Mouse (Mus musculus) midbrain, embryonic 15.5 days (tissue): ENCODE results near the gene Adcy7. TPM values are rescaled to one million over a fixed set of nuclear protein-coding genes. Genes with fewer than 3 reads are reported as not detected.
A peak's percentile ranks its signal among the peaks of the same experiment; 100 is the strongest.

Source experiments
- ATAC-seq: fragments of 200-750 bp; cut with Nextera tagmentation; replicated peaks from 2 replicates; pipeline ENCODE4 v1.8.0; 2017; ENCODE audit warnings: moderate TSS enrichment
- H3K27ac ChIP-seq: fragments of 300-500 bp; sonication (generic); 2 replicates; pipeline ENCODE4 v1.5.1; 2015; ENCODE audit warnings: mild to moderate bottlenecking, inconsistent platforms
- H3K27me3 ChIP-seq: fragments of 300-500 bp; sonication (generic); replicated peaks from 2 replicates; pipeline ENCODE4 v1.6.1; 2015; ENCODE audit warnings: inconsistent platforms
- H3K36me3 ChIP-seq: fragments of 300-500 bp; sonication (generic); replicated peaks from 2 replicates; pipeline ENCODE4 v1.6.1; 2015; ENCODE audit warnings: inconsistent platforms
- H3K4me1 ChIP-seq: fragments of 300-500 bp; sonication (generic); 2 replicates; pipeline ENCODE4 v1.6.1; 2015; ENCODE audit warnings: inconsistent platforms
- H3K4me2 ChIP-seq: fragments of 300-500 bp; sonication (generic); 2 replicates; pipeline ENCODE4 v1.6.1; 2015; ENCODE audit warnings: inconsistent platforms, mild to moderate bottlenecking, moderate library complexity
- H3K4me3 ChIP-seq: fragments of 300-500 bp; sonication (generic); 2 replicates; pipeline ENCODE4 v1.5.1; 2015; ENCODE audit warnings: mild to moderate bottlenecking, inconsistent platforms
- H3K9ac ChIP-seq: fragments of 300-500 bp; sonication (generic); 2 replicates; pipeline ENCODE4 v1.6.1; 2015; ENCODE audit warnings: mild to moderate bottlenecking, inconsistent platforms
- H3K9me3 ChIP-seq: fragments of 300-500 bp; sonication (generic); 2 replicates; pipeline ENCODE4 v1.6.1; 2016; ENCODE audit warnings: inconsistent platforms
- WGBS: fragments of 180-500 bp; shearing (Covaris S2); methylation state at CpG from one replicate; pipeline ENCODE4 v1.1.7; 2015; ENCODE audit warnings: mixed read lengths; 5-methylcytosine and 5-hydroxymethylcytosine counted together
- polyA plus RNA-seq: library from polyadenylated mRNA; unstranded; fragments of >200 nt; fragmentation: Nextera tagmentation; extraction: Ambion mirVana; gene quantifications from 2 replicates; pipeline ENCODE4 v1.2.1, GENCODE M21; 2015

Gene Adcy7
- polyA plus RNA-seq, 1 experiment from 2014 or later: 4.3 TPM

DNA sequence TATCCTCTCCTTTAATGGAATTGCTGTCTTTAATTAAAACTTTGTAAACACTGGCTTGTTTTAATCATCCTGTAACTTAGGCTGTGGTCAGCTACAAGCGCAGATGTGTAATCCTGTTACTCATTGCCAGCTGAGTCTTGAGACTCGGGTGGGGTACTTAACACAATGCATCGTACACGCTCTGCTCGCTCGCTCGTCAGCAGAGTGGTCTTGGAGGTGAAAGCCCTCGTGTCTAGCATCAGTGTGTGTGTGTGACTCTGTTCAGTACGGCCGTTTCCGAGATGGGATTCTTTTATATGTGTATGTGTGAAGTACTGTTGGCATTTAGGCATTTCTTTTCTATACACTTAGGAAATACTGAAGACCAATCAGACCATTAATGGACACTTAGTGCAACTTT, 13.7 kb upstream of the Adcy7 start:
- no peak for ATAC-seq
- 49% methylated on average over 11 of the region's 11 CpGs for WGBS
- 0 out of 2 replicates have a peak, but pooled peaks cover 4% of the 10 kb centered on the region for H3K36me3 ChIP-seq

DNA sequence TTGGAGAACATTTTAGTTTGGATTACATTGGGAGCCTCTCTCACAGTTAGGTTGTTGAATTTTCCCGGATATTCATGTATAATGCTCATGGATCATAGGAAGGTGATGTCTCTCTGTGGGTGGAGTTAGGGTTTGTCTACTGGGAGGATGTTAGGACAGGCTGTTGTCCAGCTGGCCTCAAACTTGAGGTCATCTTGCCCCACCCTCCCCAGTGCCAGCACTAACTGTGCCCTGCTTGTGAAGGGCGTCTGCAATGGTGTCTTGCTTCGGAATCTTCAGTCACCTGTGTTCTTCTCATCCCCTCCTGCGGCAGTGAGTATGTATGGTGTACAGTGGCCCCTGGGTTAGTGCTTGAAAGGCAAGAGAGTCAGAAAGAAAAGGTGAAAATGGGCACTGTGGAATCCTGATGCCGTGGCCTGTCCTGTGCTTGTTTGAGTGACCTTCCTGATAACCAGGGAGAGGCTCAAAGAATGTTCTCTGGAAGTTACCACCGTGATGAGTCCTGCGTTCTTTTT, 11.7 kb upstream of the Adcy7 start:
- H3K4me3 ChIP-seq: no peak overlapping the region
- no peak overlapping the region for H3K9ac ChIP-seq
- no peak for ATAC-seq
- H3K36me3 ChIP-seq: no peaks in the 10 kb centered on the region
- H3K4me2 ChIP-seq: no peak overlapping the region
- no peaks in the 10 kb centered on the region for H3K9me3 ChIP-seq
- no peak overlapping the region for H3K27ac ChIP-seq
- WGBS: 93% methylated on average over 7 of the region's 7 CpGs
- H3K4me1 ChIP-seq: no peaks in the 10 kb centered on the region
- no peaks in the 10 kb centered on the region for H3K27me3 ChIP-seq

More for the DNA sequence above, 13.7 kb upstream of the Adcy7 start:
- Histone ChIP-seq H3K4me3 (no peak overlapping the region), H3K9ac (no peak overlapping the region), H3K27me3 (no peaks in the 10 kb centered on the region), H3K4me1 (no peaks in the 10 kb centered on the region), H3K27ac (no peak overlapping the region), H3K4me2 (no peak overlapping the region), H3K9me3 (no peaks in the 10 kb centered on the region)

DNA sequence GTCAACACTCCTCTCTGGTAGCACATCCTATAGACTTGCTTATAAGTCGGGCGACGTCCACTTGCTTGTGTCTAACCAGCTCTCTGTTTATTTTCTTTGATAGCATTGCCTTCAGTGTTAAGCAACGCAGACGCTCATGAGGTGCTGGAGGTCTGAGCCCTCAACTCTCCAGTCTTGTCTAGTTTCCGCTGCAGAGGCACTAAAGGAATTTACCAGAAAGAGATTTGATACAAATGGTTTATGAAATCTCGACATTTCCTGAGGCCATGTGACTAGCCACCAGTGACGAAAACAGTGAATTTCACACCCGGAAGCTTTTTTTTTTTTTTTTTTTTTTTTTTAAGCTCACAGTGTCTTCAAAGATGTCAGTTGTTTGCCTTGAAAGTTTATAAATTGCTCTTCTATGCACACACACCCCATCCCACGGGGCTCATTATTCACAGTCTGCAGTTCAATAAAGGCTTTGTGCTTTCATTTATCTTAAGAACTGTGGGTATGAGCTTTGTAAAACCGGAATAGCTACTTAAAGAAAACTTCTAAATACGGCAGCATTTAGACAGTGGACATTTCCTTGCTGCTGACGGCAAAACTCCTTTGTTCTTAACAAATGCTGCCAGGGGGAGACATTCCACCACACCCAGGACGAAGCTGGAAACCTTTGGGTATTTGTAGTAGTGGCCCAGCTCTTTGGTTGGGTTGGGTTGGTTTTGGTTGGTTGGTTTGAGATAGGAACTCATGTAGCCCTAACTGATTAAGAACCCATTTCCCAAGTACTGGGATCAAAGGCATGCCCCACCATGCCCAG, 9.2 kb upstream of the Adcy7 start:
- Histone ChIP-seq H3K36me3 (no peaks in the 10 kb centered on the region), H3K27ac (no peak overlapping the region), H3K4me3 (no peak overlapping the region), H3K9me3 (no peaks in the 10 kb centered on the region), H3K4me2 (no peak overlapping the region), H3K4me1 (no peaks in the 10 kb centered on the region), H3K9ac (no peak overlapping the region), H3K27me3 (no peaks in the 10 kb centered on the region)
- no peak for ATAC-seq
- 50% methylated on average over 14 of the region's 14 CpGs for WGBS

DNA sequence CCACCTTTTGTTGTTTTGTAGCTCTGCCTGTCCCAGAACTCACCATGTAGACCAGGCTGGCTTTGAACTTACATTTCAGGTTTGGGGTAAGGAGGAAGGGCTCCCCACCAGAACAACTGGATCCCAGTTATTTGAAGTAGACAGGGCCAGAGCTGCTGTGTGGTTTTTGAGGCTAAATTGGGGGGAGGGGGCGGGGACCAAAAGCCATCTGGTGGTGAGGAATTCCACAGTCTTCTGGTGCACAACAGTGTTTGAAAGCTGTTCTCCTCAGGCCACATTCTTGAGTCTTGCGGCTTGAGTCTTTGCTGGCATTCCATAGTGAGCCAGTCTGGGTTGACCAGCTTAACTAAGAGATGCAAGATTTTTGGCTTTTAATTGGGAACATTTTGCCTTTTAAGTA, 6.7 kb upstream of the Adcy7 start:
- no peak overlapping the region for H3K4me3 ChIP-seq
- no peak overlapping the region for H3K27ac ChIP-seq
- H3K36me3 ChIP-seq: no peaks in the 10 kb centered on the region
- no peak for ATAC-seq
- 15% methylated on average over 2 of the region's 2 CpGs for WGBS
- no peaks in the 10 kb centered on the region for H3K4me1 ChIP-seq
- peaks cover 4% of the 10 kb centered on the region; the same call in 1 of the 2 replicates for H3K27me3 ChIP-seq
- no peak overlapping the region for H3K4me2 ChIP-seq
- no peak overlapping the region for H3K9ac ChIP-seq
- H3K9me3 ChIP-seq: no peaks in the 10 kb centered on the region

DNA sequence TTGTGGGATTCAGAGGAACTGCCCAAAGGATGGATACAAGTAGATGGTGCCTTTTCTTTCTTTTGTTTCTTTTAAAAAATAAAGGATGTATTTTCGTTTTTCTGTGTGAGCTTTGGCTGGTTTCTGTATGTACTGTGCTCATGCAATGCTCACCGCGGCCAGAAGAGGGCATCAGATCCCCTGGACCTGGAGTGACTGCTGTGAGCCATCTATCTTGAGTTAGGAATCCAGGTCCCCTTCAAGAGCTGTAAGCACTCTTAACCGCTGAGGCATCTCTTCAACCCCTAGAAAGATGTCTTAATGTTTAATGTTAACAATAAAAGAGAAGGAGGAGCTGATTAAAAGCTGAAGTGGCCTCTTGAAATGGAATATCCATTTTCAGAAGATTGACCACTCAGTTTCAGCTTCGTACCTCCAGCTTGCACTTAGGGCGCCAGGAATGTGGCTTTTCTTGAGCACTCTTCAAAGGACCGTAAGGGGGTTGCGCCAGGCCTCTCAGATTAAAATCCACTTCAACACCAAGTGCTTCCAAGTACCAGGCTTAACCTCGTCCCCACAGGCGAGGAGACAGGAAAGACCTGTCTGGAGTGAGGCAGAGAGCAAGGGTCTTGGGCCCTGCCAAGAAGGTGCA, 5.9 kb upstream of the Adcy7 start:
- H3K27ac ChIP-seq: no peak overlapping the region
- H3K4me1 ChIP-seq: no peaks in the 10 kb centered on the region
- 47% methylated on average over 10 of the region's 10 CpGs for WGBS
- no peak for ATAC-seq
- no peaks in the 10 kb centered on the region for H3K36me3 ChIP-seq
- H3K9me3 ChIP-seq: no peaks in the 10 kb centered on the region
- no peak overlapping the region for H3K4me2 ChIP-seq
- H3K9ac ChIP-seq: no peak overlapping the region
- H3K27me3 ChIP-seq: peaks cover 5% of the 10 kb centered on the region; the same call in 1 of the 2 replicates
- H3K4me3 ChIP-seq: no peak overlapping the region

DNA sequence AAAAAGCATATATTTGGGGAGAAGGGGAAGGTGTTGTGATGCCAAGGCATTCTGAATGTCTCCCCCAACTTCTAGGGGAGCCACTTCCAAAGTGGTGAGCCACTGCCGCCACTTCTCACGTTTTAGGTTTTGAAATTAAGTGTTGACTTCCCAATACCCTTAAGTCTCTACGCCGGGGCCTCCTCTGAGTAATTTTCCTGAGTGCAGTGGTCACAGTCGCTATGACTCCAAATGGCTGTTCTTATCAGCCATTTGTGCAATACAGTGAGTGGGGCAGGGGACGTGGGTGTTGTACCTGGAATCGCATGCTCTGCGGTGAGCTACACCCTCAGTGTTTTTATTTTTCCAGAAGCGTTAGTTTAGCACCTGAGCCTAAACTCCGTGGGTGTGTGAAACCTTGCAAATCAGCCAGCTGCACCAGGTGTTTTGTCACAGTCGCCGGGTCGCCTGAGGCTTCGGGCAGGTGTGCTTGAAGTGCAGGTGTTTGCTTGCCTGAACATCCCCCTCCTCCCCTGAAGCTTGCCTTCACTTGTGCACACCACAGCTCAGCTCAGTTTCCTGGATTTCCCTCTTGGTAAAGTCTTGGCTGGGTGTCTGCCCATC, 5.3 kb upstream of the Adcy7 start:
- H3K36me3 ChIP-seq: no peaks in the 10 kb centered on the region
- H3K9me3 ChIP-seq: no peaks in the 10 kb centered on the region
- H3K27me3 ChIP-seq: peaks cover 11% of the 10 kb centered on the region; the same call in 1 of the 2 replicates
- WGBS: 88% methylated on average over 14 of the region's 14 CpGs
- H3K4me1 ChIP-seq: no peaks in the 10 kb centered on the region; the same call in 1 of the 2 replicates
- ATAC-seq: no peak
- no peak overlapping the region for H3K4me2 ChIP-seq
- no peak overlapping the region for H3K9ac ChIP-seq
- no peak overlapping the region for H3K27ac ChIP-seq
- H3K4me3 ChIP-seq: no peak overlapping the region

DNA sequence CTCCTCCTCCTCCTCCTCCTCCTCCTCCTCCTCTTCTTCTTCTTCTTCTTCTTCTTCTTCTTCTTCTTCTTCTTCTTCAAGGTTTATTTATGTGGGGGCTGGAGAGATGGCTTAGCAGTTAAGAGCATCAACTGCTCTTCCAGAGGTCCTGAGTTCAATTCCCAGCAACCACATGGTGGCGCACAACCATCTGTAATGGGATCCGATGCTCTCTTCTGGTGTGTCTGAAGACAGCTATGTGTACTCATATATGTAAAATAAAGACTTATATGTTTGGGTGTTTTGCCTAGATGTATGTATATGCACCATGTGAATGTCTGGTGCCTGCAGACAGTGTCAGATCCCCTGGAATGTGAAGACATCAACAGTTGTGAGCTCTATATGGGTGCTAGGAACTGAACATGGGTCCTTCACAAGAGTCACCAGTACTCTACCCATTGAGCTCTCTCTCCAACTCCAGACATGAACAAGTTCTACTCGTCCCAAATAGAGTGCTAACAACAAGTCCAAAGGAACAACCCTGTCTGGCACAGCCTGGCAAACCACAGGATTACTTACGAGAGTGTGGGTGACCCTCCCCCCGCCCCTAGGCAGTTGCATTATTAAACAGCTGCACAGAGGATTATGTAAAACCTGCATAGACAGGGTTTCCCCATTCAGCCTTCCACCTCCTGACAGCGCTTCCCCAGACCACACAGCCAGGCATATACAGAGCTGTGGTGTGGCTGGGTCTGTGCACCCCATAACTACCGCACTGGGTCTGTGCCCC, 2.9 kb upstream of the Adcy7 start:
- no peaks in the 10 kb centered on the region for H3K36me3 ChIP-seq
- H3K4me1 ChIP-seq: peaks cover 11% of the 10 kb centered on the region
- H3K4me3 ChIP-seq: no peak overlapping the region
- H3K4me2 ChIP-seq: no peak overlapping the region
- H3K27ac ChIP-seq: no peak overlapping the region
- no peak for ATAC-seq
- WGBS: 48% methylated on average over 7 of the region's 7 CpGs
- no peak overlapping the region for H3K9ac ChIP-seq
- no peaks in the 10 kb centered on the region for H3K9me3 ChIP-seq
- H3K27me3 ChIP-seq: peaks cover 24% of the 10 kb centered on the region

DNA sequence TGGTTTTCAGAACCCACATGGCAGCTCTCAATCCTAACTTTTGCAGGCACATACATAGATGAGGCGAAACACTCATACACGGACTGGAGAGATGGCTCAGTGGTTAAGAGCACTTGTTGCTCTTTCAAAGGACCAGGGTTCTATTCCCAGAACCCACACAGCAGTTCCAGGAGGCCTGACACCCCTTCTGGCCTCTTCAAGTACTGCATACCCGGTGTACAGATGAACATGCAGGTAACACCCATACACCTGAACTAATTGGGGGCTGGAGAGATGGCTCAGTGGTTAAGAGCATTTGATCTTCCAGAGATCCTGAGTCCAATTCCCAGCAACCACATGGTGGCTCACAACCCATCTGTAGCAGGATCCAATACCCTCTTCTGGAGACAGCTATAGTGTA, 2.1 kb upstream of the Adcy7 start:
- no peak for ATAC-seq
- WGBS: 73% methylated on average over 3 of the region's 3 CpGs
- Histone ChIP-seq H3K9ac (no peak overlapping the region), H3K9me3 (no peaks in the 10 kb centered on the region), H3K27me3 (peaks cover 24% of the 10 kb centered on the region), H3K4me2 (no peak overlapping the region), H3K4me3 (no peak overlapping the region), H3K27ac (no peak overlapping the region), H3K4me1 (peaks cover 11% of the 10 kb centered on the region), H3K36me3 (no peaks in the 10 kb centered on the region)

DNA sequence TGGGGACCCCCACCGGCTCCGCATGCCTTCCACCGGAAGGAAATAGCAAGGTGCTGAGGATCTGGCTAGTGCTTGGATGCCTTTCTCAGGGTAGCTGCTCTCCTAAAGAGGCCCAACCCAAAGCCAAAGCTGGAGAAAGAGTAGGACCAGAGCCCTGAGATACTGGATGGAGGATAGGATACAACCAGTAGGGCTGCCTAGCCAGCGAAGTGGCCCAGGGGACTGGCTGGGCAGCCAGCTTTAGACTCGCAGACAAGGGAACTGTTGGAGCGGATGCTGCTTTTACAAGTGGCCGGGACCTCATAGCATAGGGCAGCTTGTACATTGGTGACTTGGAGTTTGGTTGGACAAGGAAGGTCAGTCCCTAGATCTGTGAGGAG, 838 bp downstream of the Adcy7 start:
- peaks cover 11% of the 10 kb centered on the region for H3K4me1 ChIP-seq
- no peak for ATAC-seq
- H3K4me2 ChIP-seq: peak overlapping the region; percentile 85
- H3K27me3 ChIP-seq: peaks cover 24% of the 10 kb centered on the region
- no peak overlapping the region for H3K27ac ChIP-seq
- no peaks in the 10 kb centered on the region for H3K9me3 ChIP-seq
- 67% methylated on average over 7 of the region's 7 CpGs for WGBS
- peak overlapping the region; percentile 47 for H3K4me3 ChIP-seq
- no peak overlapping the region for H3K9ac ChIP-seq
- no peaks in the 10 kb centered on the region for H3K36me3 ChIP-seq

DNA sequence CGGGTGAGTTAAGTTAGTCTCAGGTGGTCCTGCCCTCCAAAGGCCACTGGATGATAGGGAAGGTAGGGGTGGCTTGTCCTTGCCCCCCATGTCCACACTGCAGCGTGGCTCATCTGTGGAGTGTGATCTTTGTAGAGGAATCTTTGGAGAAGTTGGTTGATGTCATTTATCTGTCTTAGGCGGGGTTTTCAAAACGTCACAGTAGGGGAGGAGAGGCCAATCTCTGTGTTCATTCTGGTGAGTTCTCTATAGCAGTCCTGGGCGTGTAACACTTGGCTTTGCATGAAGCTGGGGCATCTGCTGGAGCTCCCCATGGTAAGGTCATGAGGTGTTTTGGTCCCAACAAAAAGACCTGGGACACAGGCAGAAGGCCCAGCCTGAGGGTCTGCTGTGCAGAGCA, 1.9 kb downstream of the Adcy7 start:
- Histone ChIP-seq H3K4me1 (peaks cover 11% of the 10 kb centered on the region), H3K4me2 (no peak overlapping the region), H3K27me3 (peaks cover 24% of the 10 kb centered on the region), H3K36me3 (no peaks in the 10 kb centered on the region), H3K9ac (no peak overlapping the region), H3K27ac (no peak overlapping the region), H3K4me3 (no peak overlapping the region), H3K9me3 (no peaks in the 10 kb centered on the region)
- WGBS: 89% methylated on average over 5 of the region's 5 CpGs
- ATAC-seq: no peak

DNA sequence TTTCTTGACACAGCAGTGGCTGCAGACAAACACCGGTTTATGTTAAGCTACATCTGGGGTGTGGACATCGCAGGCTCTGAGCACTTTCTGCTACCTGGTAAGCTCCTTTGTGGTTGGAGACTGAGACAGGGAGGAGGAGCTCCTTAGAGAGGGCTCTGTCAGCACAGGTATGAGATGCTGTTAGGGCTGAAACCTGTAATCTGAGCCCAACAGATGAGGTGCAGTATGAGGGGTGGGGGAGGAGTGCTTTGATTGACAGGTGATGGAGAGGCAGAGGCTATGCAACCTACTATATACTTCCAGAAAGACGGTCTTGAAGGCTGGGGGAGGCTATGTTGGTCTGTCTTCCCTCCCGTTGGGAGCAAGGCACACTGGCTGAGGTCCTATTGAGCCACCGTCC, 7.0 kb downstream of the Adcy7 start:
- H3K4me3 ChIP-seq: no peak overlapping the region
- no peak overlapping the region for H3K4me2 ChIP-seq
- no peaks in the 10 kb centered on the region for H3K36me3 ChIP-seq
- 70% methylated on average over 5 of the region's 5 CpGs for WGBS
- H3K27me3 ChIP-seq: no peaks in the 10 kb centered on the region
- no peak overlapping the region for H3K9ac ChIP-seq
- no peak for ATAC-seq
- H3K27ac ChIP-seq: no peak overlapping the region
- H3K4me1 ChIP-seq: no peaks in the 10 kb centered on the region
- no peaks in the 10 kb centered on the region for H3K9me3 ChIP-seq

DNA sequence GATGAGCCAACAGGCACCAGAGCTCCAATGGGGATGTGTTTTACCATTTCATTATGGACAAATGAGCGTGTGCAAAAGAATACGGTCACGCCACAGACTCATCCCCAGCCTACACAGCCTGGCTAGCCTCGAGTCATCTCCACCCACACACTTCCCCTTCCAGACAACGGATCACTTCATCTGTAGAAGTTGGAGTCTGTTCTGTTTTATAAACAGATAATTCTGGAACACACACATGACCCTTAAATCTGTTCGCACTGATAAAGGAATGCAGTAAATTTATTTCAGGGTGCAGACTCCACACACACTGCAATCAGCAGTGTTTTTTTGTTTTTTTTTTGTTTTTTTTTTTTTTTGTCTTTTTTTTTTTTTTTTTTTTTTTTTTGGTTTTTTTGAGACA, 7.5 kb downstream of the Adcy7 start:
- WGBS: 87% methylated on average over 6 of the region's 6 CpGs
- no peak overlapping the region for H3K27ac ChIP-seq
- H3K4me2 ChIP-seq: no peak overlapping the region
- no peaks in the 10 kb centered on the region for H3K9me3 ChIP-seq
- no peaks in the 10 kb centered on the region for H3K36me3 ChIP-seq
- no peak overlapping the region for H3K4me3 ChIP-seq
- no peaks in the 10 kb centered on the region for H3K27me3 ChIP-seq
- ATAC-seq: no peak
- no peak overlapping the region for H3K9ac ChIP-seq
- no peaks in the 10 kb centered on the region for H3K4me1 ChIP-seq
